Mouse (Mus musculus): ENCODE data around the gene Prr22. TPM values are rescaled to one million over a fixed set of nuclear protein-coding genes. Genes with fewer than 3 reads are reported as not detected.

Prr22 gene
- total and polyA plus RNA-seq, 3 experiments = 0.11 to 2.0 (median 0.29) TPM

- DNase-seq = peak; percentile 50
- TF ChIP-seq EP300 (IDR thresholded peaks at IDR 0.05; ENCODE audit: insufficient read depth, low read depth, low read length) (no peak), CTCF (IDR thresholded peaks at IDR 0.05) (no peak; the same call in 1 of the 2 replicates), POLR2A (IDR thresholded peaks at IDR 0.05; ENCODE audit: insufficient read depth, low read depth, low read length) (0 out of 2 replicates have a peak, but pooled peaks have one; percentile 7)
- Histone ChIP-seq H3K79me2 (replicated peaks; ENCODE audit: control insufficient read depth, insufficient read depth, low read length) (no peaks in the 10 kb centered on the region), H3K27ac (peak overlapping the region; percentile 67), H3K9ac (ENCODE audit: low read depth, low read length) (peak overlapping the region; percentile 27), H3K36me3 (ENCODE audit: control insufficient read depth, insufficient read depth, low read length) (no peaks in the 10 kb centered on the region), H3K4me3 (peak overlapping the region; percentile 48; the same call in 1 of the 2 replicates), H3K4me1 (ENCODE audit: control insufficient read depth, insufficient read depth, low read length) (peaks cover 14% of the 10 kb centered on the region), H3K27me3 (ENCODE audit: control insufficient read depth, insufficient read depth, low read length) (no peaks in the 10 kb centered on the region)
- WGBS = 34% methylated on average over 27 of the region's 27 CpGs
- intact Hi-C loops (cut with DNase I) = loop anchor here (2.0 to 5.0 kb wide), 3 partner anchors 46 to 136 kb away; partner anchors contain the start of genes Catsperd, Lonp1, Ndufa11 and Ranbp3
These were observed 7.0 kb upstream of the Prr22 start for GRCm38 (mm10) chr17:56762769-56763731.

- TF ChIP-seq POLR2A (IDR thresholded peaks at IDR 0.05; ENCODE audit: insufficient read depth, low read depth, low read length) (no peak), EP300 (IDR thresholded peaks at IDR 0.05; ENCODE audit: insufficient read depth, low read depth, low read length) (no peak), CTCF (IDR thresholded peaks at IDR 0.05) (no peak)
- intact Hi-C loops (cut with DNase I) = loop anchor here (2.0 to 5.0 kb wide), 3 partner anchors 47 to 136 kb away; partner anchors contain the start of genes Catsperd, Lonp1, Ndufa11 and Ranbp3
- Histone ChIP-seq H3K4me3 (peak overlapping the region; percentile 90), H3K79me2 (replicated peaks; ENCODE audit: control insufficient read depth, insufficient read depth, low read length) (no peaks in the 10 kb centered on the region), H3K4me1 (ENCODE audit: control insufficient read depth, insufficient read depth, low read length) (peaks cover 14% of the 10 kb centered on the region), H3K9ac (ENCODE audit: low read depth, low read length) (no peak overlapping the region), H3K27me3 (ENCODE audit: control insufficient read depth, insufficient read depth, low read length) (no peaks in the 10 kb centered on the region), H3K36me3 (ENCODE audit: control insufficient read depth, insufficient read depth, low read length) (no peaks in the 10 kb centered on the region), H3K27ac (peak overlapping the region; percentile 99)
- 70% methylated on average over 8 of the region's 8 CpGs for WGBS
- DNase-seq = no peak
These were observed 6.3 kb upstream of the Prr22 start for GRCm38 (mm10) chr17:56763741-56764250.

GRCm38 (mm10) chr17:56764474-56765354 is 5.3 kb upstream of the Prr22 start, which contains the start of gene Dus3l:
Dus3l (plus strand) TSS chr17:56764757.
- Histone ChIP-seq H3K27ac (peak within 1 kb of the TSS; percentile 99), H3K79me2 (replicated peaks; ENCODE audit: control insufficient read depth, insufficient read depth, low read length) (no peaks in the 10 kb centered on the region), H3K27me3 (ENCODE audit: control insufficient read depth, insufficient read depth, low read length) (no peaks in the 10 kb centered on the region), H3K4me1 (ENCODE audit: control insufficient read depth, insufficient read depth, low read length) (peaks cover 14% of the 10 kb centered on the region), H3K36me3 (ENCODE audit: control insufficient read depth, insufficient read depth, low read length) (no peaks in the 10 kb centered on the region), H3K9ac (ENCODE audit: low read depth, low read length) (peak within 1 kb of the TSS; percentile 90), H3K4me3 (peak within 1 kb of the TSS; percentile 90)
- WGBS = under 1% methylated on average over 58 of the region's 58 CpGs
- TF ChIP-seq POLR2A (IDR thresholded peaks at IDR 0.05; ENCODE audit: insufficient read depth, low read depth, low read length) = peak; percentile 89
- 0 out of 2 replicates have a peak, but pooled peaks have one; percentile 49 for TF ChIP-seq EP300 (IDR thresholded peaks at IDR 0.05; ENCODE audit: insufficient read depth, low read depth, low read length)
- TF ChIP-seq CTCF (IDR thresholded peaks at IDR 0.05) = no peak
- DNase-seq = peak; percentile 92 to 93
- intact Hi-C loops (cut with DNase I) = loop anchor here (5.0 kb wide), 3 partner anchors 68 to 137 kb away; partner anchors contain the start of genes Catsperd, Lonp1, Ranbp3 and Rfx2

- intact Hi-C loops (cut with DNase I) = loop anchor here (5.0 kb wide), 1 partner anchor 67 kb away; the partner anchor contains the start of gene Rfx2
These were observed 4.6 kb upstream of the Prr22 start for GRCm38 (mm10) chr17:56765431-56765830.

More at GRCm38 (mm10) chr17:56765431-56765830, 4.6 kb upstream of the Prr22 start:
- H3K27me3 ChIP-seq (ENCODE audit: control insufficient read depth, insufficient read depth, low read length) = no peaks in the 10 kb centered on the region
- peak overlapping the region; percentile 99 for H3K27ac ChIP-seq
- 35% methylated on average over 12 of the region's 12 CpGs for WGBS
- TF ChIP-seq CTCF (IDR thresholded peaks at IDR 0.05) (no peak), EP300 (IDR thresholded peaks at IDR 0.05; ENCODE audit: insufficient read depth, low read depth, low read length) (no peak), POLR2A (IDR thresholded peaks at IDR 0.05; ENCODE audit: insufficient read depth, low read depth, low read length) (no peak)
- H3K79me2 ChIP-seq (replicated peaks; ENCODE audit: control insufficient read depth, insufficient read depth, low read length) = no peaks in the 10 kb centered on the region
- H3K36me3 ChIP-seq (ENCODE audit: control insufficient read depth, insufficient read depth, low read length) = no peaks in the 10 kb centered on the region
- DNase-seq = peak in 1 of 2 experiments; percentile 31
- peak overlapping the region; percentile 43 for H3K9ac ChIP-seq (ENCODE audit: low read depth, low read length)
- H3K4me3 ChIP-seq = peak overlapping the region; percentile 90
- H3K4me1 ChIP-seq (ENCODE audit: control insufficient read depth, insufficient read depth, low read length) = peaks cover 14% of the 10 kb centered on the region
